Mouse (Mus musculus) left cerebral cortex, adult 18-20 months (tissue): ENCODE measurements around the gene Vmn1r116. TPM values are rescaled to one million over a fixed set of nuclear protein-coding genes. Genes with fewer than 3 reads are reported as not detected.
"Not testable (repeated sequence)": the region's sequence is repeated elsewhere in the genome, so short reads cannot be mapped to it uniquely, and the experiment has no call there.

ENCODE experiments used
- DNase-seq, 2 experiments: peaks; one replicate each; pipeline ENCODE4 v3.0.0; 2021 to 2022; ENCODE audit warnings: low spot score in 2 of 2, mixed read lengths in 1 of 2
- long read RNA-seq, 2 experiments: library from polyadenylated mRNA; stranded (forward); transcript quantifications; one replicate each; pipeline ENCODE4 v2.0.0; 2021
- total RNA-seq, 2 experiments: library from RNA; stranded (reverse); gene quantifications; 2 replicates each; pipeline ENCODE4 v1.2.3; 2021

Gene Vmn1r116
- not detected for total RNA-seq
- long read RNA-seq, experiment 1, result 0 reads
- long read RNA-seq, experiment 2, result 0 reads

DNA sequence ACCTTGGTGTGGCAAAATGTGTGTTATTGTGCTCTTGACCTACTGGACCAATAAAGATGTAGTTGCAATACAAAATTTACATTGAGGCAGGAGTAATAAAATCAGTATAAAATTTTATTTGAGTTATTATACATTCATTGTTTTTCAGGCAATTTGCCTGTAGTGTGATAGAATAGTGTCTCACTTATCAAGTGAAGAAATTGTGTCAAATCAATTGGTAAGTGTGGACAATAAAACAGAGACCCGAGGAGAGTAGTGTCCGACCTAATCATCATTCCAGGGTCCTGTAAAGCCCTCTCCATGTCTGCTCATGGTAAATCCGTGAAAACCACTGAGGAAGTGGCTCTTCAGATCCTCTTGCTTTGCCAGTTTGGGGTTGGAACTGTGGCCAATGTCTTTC, at the start of gene Vmn1r116:
Gene Vmn1r116 (plus strand): TSS at position 301 of the 400 bp plus-strand sequence.
- DNase-seq, result not testable (repeated sequence)

DNA sequence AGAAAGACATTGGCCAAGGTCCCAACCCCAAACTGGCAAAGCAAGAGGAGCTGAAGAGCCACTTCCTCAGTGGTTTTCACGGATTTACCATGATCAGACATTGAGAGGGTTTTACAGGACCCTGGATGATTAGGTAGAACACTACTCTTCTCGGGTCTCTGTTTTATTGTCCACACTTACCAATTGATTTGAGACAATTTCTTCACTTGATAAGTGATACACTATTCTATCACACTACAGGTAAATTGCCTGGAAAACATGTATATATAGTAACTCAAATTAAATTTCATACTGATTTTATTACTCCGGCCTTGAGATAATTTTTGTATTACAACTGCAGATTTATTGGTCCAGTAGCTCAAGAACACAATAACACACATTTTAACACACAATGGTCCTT, 27.2 kb upstream of the Vmn1r116 start, which contains the start of gene Vmn1r115:
Gene Vmn1r115 (minus strand): TSS at position 101 of the 400 bp plus-strand sequence.
- not testable (repeated sequence) for DNase-seq

- DNase-seq, result not testable (repeated sequence)
Observed at GRCm38 (mm10) chr7:20884021-20884420, 12.0 kb downstream of the Vmn1r116 start, which contains the start of gene Vmn1r117. Vmn1r117 (minus strand) TSS chr7:20884121.

GRCm38 (mm10) chr7:20912247-20912646, 40.2 kb downstream of the Vmn1r116 start, which contains the start of gene Vmn1r118:
Vmn1r118 (minus strand) TSS chr7:20912347.
- not testable (repeated sequence) for DNase-seq

Other genes starting within 250 kb of the Vmn1r116 start
- gene Vmn1r107, start 203.3 kb upstream of the Vmn1r116 start, total RNA-seq, result not detected
- gene Vmn1r111, start 169.0 kb upstream of the Vmn1r116 start, total RNA-seq, result not detected
- not detected for gene Gm10668, start 141.6 kb upstream of the Vmn1r116 start, total RNA-seq
- not detected for gene Vmn1r112, start 101.1 kb upstream of the Vmn1r116 start, total RNA-seq
- gene Vmn1r113, start 85.0 kb upstream of the Vmn1r116 start, total RNA-seq, result not detected
- not detected for gene Vmn1r114, start 60.1 kb upstream of the Vmn1r116 start, total RNA-seq
- not detected for gene Vmn1r115, start 27.3 kb upstream of the Vmn1r116 start, total RNA-seq
- gene Vmn1r117, start 11.9 kb downstream of the Vmn1r116 start, total RNA-seq, result not detected
- not detected for gene Vmn1r118, start 40.1 kb downstream of the Vmn1r116 start, total RNA-seq
- not detected for gene Vmn1r119, start 140.2 kb downstream of the Vmn1r116 start, total RNA-seq
- not detected for gene Vmn1r120, start 181.5 kb downstream of the Vmn1r116 start, total RNA-seq
- gene Vmn1r121, start 226.3 kb downstream of the Vmn1r116 start, total RNA-seq, result not detected